Mouse (Mus musculus) hindbrain, postnatal 0 days (tissue): ENCODE measurements around the gene Rnf115. TPM values are rescaled to one million over a fixed set of nuclear protein-coding genes. Genes with fewer than 3 reads are reported as not detected.

Source experiments
- ATAC-seq: fragments of 200-750 bp; cut with Nextera tagmentation; 2 replicates; pipeline ENCODE4 v1.8.0; 2017; ENCODE audit warnings: mild to moderate bottlenecking, moderate TSS enrichment, moderate library complexity
- DNase-seq: peaks from one replicate; pipeline ENCODE4 v3.0.0-alpha.2; 2015; ENCODE audit warnings: low spot score
- H3K27ac ChIP-seq: fragments of 300-500 bp; sonication (generic); 2 replicates; pipeline ENCODE4 v1.5.1; 2014; ENCODE audit warnings: mild to moderate bottlenecking
- H3K27me3 ChIP-seq: fragments of 300-500 bp; sonication (generic); 2 replicates; pipeline ENCODE4 v1.6.1; 2014; ENCODE audit warnings: low read length, mixed read lengths; ENCODE audit not compliant: insufficient read depth
- H3K36me3 ChIP-seq: fragments of 300-500 bp; sonication (generic); 2 replicates; pipeline ENCODE4 v1.6.1; 2014; ENCODE audit warnings: low read length, mixed read lengths; ENCODE audit not compliant: insufficient read depth
- H3K4me1 ChIP-seq: fragments of 300-500 bp; sonication (generic); 2 replicates; pipeline ENCODE4 v1.6.1; 2014; ENCODE audit warnings: antibody characterized with exemption, low read length, mixed read lengths; ENCODE audit not compliant: insufficient read depth
- H3K4me2 ChIP-seq: fragments of 300-500 bp; sonication (generic); 2 replicates; pipeline ENCODE4 v1.6.1; 2014; ENCODE audit warnings: low read depth, mild to moderate bottlenecking, low read length, moderate library complexity, mixed read lengths
- H3K4me3 ChIP-seq: fragments of 300-500 bp; sonication (generic); 2 replicates; pipeline ENCODE4 v1.5.1; 2014; ENCODE audit warnings: low read length
- H3K9ac ChIP-seq: fragments of 300-500 bp; sonication (generic); replicated peaks from 2 replicates; pipeline ENCODE4 v1.6.1; 2014; ENCODE audit warnings: mild to moderate bottlenecking, low read length, moderate library complexity, mixed read lengths
- H3K9me3 ChIP-seq: fragments of 300-500 bp; sonication (generic); 2 replicates; pipeline ENCODE4 v1.6.1; 2016; ENCODE audit warnings: low read length, mixed read lengths
- CTCF ChIP-seq: IDR thresholded peaks from 2 replicates; pipeline ENCODE4 v1.5.1; 2016; ENCODE audit warnings: antibody characterized with exemption, control low read depth, low read depth
- WGBS: fragments of 180-500 bp; shearing (Covaris S2); extraction: QIAGEN DNeasy Blood & Tissue Kit; methylation state at CpG from one replicate; pipeline ENCODE4 v1.1.7; 2014; 5-methylcytosine and 5-hydroxymethylcytosine counted together
- polyA plus RNA-seq: library from polyadenylated mRNA; unstranded; fragments of >200 nt; fragmentation: Nextera tagmentation; extraction: Ambion mirVana; gene quantifications from 2 replicates; pipeline ENCODE4 v1.2.1, GENCODE M21; 2015
- total RNA-seq: library from RNA; depleted of rRNA; stranded (reverse); fragments of >200 nt; gene quantifications from 2 replicates; pipeline ENCODE4 v1.2.3, GENCODE M21; 2014; rRNA removed

The Rnf115 gene
- total RNA-seq (47.9 and 53.8 TPM in 2 replicates), polyA plus RNA-seq (76.6 and 81.2 TPM in 2 replicates)

GRCm38 (mm10) chr3:96727343-96727827 is at the start of gene Rnf115, which contains the start of gene Polr3c:
Rnf115 (plus strand) TSS chr3:96727664.
Polr3c (minus strand) TSS chr3:96727628.
- Histone ChIP-seq H3K36me3 (0 out of 2 replicates have a peak, but pooled peaks cover 6% of the 10 kb centered on the region), H3K9me3 (no peaks in the 10 kb centered on the region), H3K4me1 (peaks cover 10% of the 10 kb centered on the region; the same call in 1 of the 2 replicates), H3K4me3 (peak within 1 kb of the TSS; percentile 80), H3K4me2 (peak within 1 kb of the TSS; percentile 69), H3K27ac (peak within 1 kb of the TSS; percentile 89), H3K9ac (peak within 1 kb of the TSS; percentile 78), H3K27me3 (no peaks in the 10 kb centered on the region)
- DNase-seq (peak; percentile 96), ATAC-seq (peak; percentile 99)
- WGBS: under 1% methylated on average over 45 of the region's 52 CpGs
- TF ChIP-seq CTCF: no peak

GRCm38 (mm10) chr3:96678456-96678855 is 49.0 kb upstream of the Rnf115 start:
- Histone ChIP-seq H3K27me3 (no peaks in the 10 kb centered on the region), H3K36me3 (no peaks in the 10 kb centered on the region), H3K4me1 (no peaks in the 10 kb centered on the region; the same call in 1 of the 2 replicates), H3K9ac (no peak overlapping the region), H3K4me3 (no peak overlapping the region), H3K4me2 (no peak overlapping the region), H3K27ac (no peak overlapping the region), H3K9me3 (no peaks in the 10 kb centered on the region)
- DNase-seq: no peak
- WGBS: 65% methylated on average over 7 of the region's 7 CpGs
- no peak for ATAC-seq
- no peak for TF ChIP-seq CTCF

- no peak overlapping the region for H3K27ac ChIP-seq
- H3K27me3 ChIP-seq: no peaks in the 10 kb centered on the region
- H3K4me3 ChIP-seq: no peak overlapping the region
- ATAC-seq (0 out of 2 replicates have a peak, but pooled peaks have one; percentile 21), DNase-seq (no peak)
- 30% methylated on average over 5 of the region's 5 CpGs for WGBS
- H3K36me3 ChIP-seq: no peaks in the 10 kb centered on the region
- H3K4me1 ChIP-seq: no peaks in the 10 kb centered on the region; the same call in 1 of the 2 replicates
- H3K9me3 ChIP-seq: no peaks in the 10 kb centered on the region
- H3K4me2 ChIP-seq: no peak overlapping the region
- TF ChIP-seq CTCF: no peak
- no peak overlapping the region for H3K9ac ChIP-seq
These were observed 48.2 kb upstream of the Rnf115 start for GRCm38 (mm10) chr3:96679159-96679674.

- Histone ChIP-seq H3K4me2 (no peak overlapping the region), H3K27me3 (no peaks in the 10 kb centered on the region), H3K9me3 (no peaks in the 10 kb centered on the region), H3K4me1 (no peaks in the 10 kb centered on the region; the same call in 1 of the 2 replicates), H3K36me3 (no peaks in the 10 kb centered on the region), H3K27ac (no peak overlapping the region), H3K4me3 (no peak overlapping the region), H3K9ac (no peak overlapping the region)
- ATAC-seq: peak; percentile 57; the same call in 1 of the 2 replicates
- 15% methylated on average over 12 of the region's 12 CpGs for WGBS
- TF ChIP-seq CTCF: no peak
- peak; percentile 41 for DNase-seq
These were observed 47.1 kb upstream of the Rnf115 start for GRCm38 (mm10) chr3:96680269-96680956.

DNA sequence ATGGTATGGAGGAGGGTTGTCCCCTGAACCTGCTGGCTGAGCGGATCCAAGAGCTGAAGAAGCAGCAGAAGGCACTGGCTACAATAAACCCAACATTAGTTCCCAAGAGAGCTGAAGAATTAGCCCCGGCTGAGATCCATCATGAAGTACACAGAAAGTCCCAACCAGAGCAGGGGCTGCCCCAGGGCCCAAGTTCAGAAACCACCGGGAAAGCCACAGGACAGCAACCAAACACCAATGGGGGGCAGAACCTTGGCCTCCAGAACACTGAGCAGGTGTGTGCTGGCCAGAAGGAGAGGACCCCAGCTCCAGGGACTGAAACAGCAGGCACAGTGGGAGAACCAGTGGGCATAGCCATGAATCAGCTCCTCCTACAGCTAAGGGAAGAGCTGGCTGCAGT is 44.0 kb upstream of the Rnf115 start:
- ATAC-seq (no peak), DNase-seq (no peak)
- H3K36me3 ChIP-seq: no peaks in the 10 kb centered on the region
- no peaks in the 10 kb centered on the region; the same call in 1 of the 2 replicates for H3K4me1 ChIP-seq
- H3K9ac ChIP-seq: no peak overlapping the region
- no peaks in the 10 kb centered on the region for H3K27me3 ChIP-seq
- H3K27ac ChIP-seq: no peak overlapping the region
- no peak for TF ChIP-seq CTCF
- 85% methylated on average over 3 of the region's 3 CpGs for WGBS
- no peak overlapping the region for H3K4me2 ChIP-seq
- no peaks in the 10 kb centered on the region for H3K9me3 ChIP-seq
- no peak overlapping the region for H3K4me3 ChIP-seq

- no peak overlapping the region for H3K4me3 ChIP-seq
- no peak for TF ChIP-seq CTCF
These were observed 43.2 kb upstream of the Rnf115 start for GRCm38 (mm10) chr3:96684151-96684821.

More at GRCm38 (mm10) chr3:96684151-96684821, 43.2 kb upstream of the Rnf115 start:
- no peak; the same call in 1 of the 2 replicates for ATAC-seq
- Histone ChIP-seq H3K27me3 (no peaks in the 10 kb centered on the region), H3K4me1 (no peaks in the 10 kb centered on the region; the same call in 1 of the 2 replicates), H3K36me3 (no peaks in the 10 kb centered on the region), H3K4me2 (peak overlapping the region; percentile 44), H3K9me3 (no peaks in the 10 kb centered on the region), H3K9ac (no peak overlapping the region), H3K27ac (no peak overlapping the region)
- WGBS: 63% methylated on average over 17 of the region's 17 CpGs
- no peak for DNase-seq
